Mouse (Mus musculus) layer of hippocampus, adult 9-10 months (tissue): ENCODE data around the gene Dscam.
A peak's percentile ranks its signal among the peaks of the same experiment; 100 is the strongest.

Source experiments
- DNase-seq: peaks from one replicate; pipeline ENCODE4 v3.0.0; 2022; ENCODE audit warnings: low spot score

Dscam gene

GRCm38 (mm10) chr16:96721241-96721640 lies 449.3 kb downstream of the Dscam start:
- DNase-seq: no peak

GRCm38 (mm10) chr16:96720666-96721065 lies 449.9 kb downstream of the Dscam start:
- DNase-seq: no peak

DNA sequence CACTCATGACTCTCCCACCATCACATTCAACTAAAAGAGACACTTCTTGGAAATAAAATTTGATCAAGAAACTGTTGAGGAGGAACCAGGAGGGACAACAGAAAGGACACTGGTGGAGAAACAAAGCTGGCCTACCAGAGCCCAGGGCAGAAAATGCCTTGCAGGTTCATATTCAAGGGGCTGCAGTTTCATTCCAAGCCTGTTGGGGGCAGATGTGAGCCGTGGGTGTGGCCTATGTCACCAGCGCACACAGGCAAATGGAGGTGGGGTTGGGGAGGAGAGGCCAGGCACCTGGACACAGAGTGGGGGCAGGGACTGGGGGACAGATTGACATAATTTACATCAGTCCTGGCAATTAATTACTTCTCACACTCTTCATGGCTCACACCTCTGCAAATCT lies 452.3 kb downstream of the Dscam start:
- DNase-seq: no peak

- DNase-seq: no peak
Measured at GRCm38 (mm10) chr16:96716633-96717032, 453.9 kb downstream of the Dscam start.

- DNase-seq: no peak
Measured at GRCm38 (mm10) chr16:96711935-96712334, 458.6 kb downstream of the Dscam start.

- DNase-seq: no peak
Measured at GRCm38 (mm10) chr16:96700551-96700950, 470.0 kb downstream of the Dscam start.

GRCm38 (mm10) chr16:96695882-96696281 lies 474.7 kb downstream of the Dscam start:
- no peak for DNase-seq

GRCm38 (mm10) chr16:96691576-96691975 lies 479.0 kb downstream of the Dscam start:
- DNase-seq: no peak

- DNase-seq: no peak
Measured at GRCm38 (mm10) chr16:96690052-96690451, 480.5 kb downstream of the Dscam start.

GRCm38 (mm10) chr16:96689419-96689818 lies 481.1 kb downstream of the Dscam start:
- no peak for DNase-seq

DNA sequence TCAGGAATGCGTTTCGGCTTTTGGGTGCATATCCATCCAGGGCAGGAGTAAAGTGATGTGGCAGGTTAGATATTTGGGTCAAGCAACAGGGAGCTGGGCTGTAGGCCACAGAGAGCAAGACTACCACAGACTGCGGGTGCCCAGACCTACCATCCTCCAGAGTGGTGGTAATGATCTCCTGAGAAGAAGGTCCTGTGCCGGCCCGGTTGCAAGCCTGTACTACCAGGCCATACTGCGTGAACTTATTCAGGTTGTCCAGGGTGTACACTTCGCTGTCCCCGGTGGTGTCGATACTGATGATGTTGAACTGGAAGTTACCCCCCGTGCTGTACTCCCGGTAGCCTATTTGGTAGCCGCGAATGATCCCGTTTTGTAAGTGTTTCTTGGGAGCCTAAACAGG lies 485.5 kb downstream of the Dscam start:
- DNase-seq: no peak

DNA sequence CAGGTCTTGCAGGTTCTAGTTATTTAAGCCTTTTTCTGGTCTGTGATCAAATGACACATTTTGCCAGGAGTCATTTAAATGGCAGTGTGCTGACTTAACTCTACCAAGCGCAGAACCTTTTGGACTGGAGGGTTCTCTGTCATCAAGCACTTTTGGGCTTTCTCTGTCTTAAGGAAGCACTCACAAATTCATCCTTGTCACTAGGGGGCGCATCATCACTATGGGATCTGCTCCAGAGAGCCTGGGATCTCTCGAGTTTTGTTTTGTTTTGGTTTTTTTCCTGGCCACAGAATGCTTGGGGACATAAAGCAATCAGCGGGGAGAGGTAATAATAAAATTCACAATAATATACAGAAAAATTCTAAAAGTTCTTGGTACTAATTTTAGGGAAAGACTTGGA lies 486.0 kb downstream of the Dscam start:
- DNase-seq: peak; percentile 48

GRCm38 (mm10) chr16:96682289-96682972 lies 488.1 kb downstream of the Dscam start:
- DNase-seq: no peak

GRCm38 (mm10) chr16:96679981-96680380 lies 490.6 kb downstream of the Dscam start:
- no peak for DNase-seq

DNA sequence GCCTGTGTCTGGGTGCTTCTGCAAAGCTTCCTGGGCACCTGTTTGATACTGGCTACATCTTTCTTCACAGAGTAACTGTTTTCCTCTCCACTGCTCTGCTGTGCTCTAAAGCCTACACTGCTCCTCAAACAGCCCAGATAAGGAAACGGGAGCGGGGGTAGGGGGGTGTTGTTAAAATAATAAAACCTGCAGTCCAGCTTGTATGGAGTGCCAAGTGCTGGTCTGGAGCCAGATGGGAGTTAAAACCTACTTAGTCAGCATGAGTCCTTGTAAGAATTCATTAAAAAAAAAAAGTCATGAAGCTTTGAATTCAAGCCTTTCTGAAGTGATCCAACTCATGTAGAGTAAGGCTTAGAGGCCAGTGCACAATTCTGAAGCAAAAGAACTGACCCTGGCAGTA lies 493.1 kb downstream of the Dscam start:
- DNase-seq: no peak

GRCm38 (mm10) chr16:96676663-96677062 lies 493.9 kb downstream of the Dscam start:
- DNase-seq: no peak

DNA sequence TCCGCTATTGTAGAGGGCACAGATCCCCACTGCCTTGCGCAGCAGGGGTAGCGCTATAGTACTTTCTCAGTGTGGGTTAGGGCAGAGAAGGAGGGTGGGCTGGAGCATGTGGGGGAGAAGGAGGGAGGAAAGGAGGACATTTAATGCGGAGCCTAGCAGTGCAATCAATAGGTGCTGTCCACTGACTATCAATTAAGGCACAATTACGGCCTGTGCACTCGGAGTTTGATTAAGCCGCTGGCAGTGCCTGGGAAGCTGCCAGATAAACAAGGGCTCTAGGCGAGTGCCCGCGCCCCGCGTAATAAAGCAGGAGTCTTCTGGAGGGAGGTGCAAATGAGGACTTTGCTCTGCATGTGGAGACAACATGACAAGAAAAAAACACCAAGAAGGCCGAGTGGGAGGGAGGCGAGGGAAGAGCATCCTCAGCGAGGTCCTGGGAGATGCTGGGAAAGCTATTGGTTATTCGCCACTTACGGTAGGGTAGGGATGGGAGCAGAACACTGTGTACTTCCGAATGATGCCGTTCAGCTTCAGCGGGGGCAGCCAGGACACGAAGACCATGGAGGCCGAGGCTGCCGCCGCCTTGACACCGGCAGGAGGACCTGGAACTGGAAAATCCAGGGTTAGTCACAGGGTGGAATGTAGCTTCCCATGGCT lies 497.2 kb downstream of the Dscam start:
- no peak for DNase-seq

GRCm38 (mm10) chr16:96671603-96672374 lies 498.8 kb downstream of the Dscam start:
- DNase-seq: no peak

DNA sequence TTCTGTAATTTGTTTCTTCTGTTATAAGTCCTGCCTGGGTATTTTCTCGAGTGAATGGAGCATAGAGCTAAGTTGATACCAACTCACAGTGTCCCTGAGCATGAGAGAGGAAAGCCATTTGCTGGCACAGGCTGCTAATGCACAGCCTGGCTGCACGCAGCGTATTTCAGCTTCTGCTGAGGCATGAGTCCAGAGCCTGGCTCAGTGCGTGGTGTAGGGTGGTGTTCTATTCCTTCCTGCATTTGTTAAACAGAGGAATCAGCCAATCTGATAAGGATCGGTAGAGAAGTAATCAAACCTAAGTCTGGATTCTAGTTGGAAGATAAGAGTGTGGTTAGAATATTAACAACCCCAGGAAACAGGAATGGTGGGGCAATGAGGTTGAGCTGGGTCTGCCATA lies 500.8 kb downstream of the Dscam start:
- DNase-seq: no peak

- DNase-seq: no peak
Measured at GRCm38 (mm10) chr16:96668478-96668877, 502.1 kb downstream of the Dscam start.

DNA sequence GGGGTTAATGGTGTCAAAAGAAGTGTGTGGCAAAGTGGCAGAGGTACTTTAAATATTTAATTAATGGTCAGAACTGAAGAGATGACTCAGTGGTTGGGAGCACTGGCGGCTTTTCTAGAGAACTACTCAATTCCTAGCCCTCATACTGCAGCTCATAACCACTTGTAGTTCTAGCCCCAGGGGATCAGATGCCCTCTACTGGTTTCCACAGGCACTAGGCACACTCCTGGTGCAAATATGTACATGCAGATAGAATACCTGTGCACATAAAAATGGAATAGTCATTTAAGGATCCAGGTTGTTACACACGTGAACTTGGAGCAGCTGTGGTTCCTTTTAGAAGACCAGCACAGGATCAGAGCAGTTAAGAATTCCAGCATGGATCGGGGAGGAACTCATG lies 509.5 kb downstream of the Dscam start:
- DNase-seq: no peak

DNA sequence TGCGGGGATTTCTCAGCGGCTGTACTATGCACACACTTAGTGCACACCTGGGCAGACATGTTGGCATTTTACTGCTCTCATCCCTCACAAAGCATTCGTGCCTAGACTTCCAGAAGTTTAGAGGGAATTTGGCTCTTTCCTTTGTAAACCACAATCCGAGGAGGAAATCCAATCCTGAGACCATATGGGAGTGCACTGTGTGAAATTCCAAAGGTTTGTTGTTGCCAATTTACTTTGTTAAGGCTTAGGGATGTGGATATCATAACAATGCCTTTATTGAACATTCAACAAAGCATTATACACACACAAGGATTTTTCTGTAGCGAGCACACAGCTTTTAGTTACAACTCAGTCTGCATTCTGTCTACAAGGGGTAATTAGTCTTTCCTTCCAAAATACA lies 511.3 kb downstream of the Dscam start:
- no peak for DNase-seq

- no peak for DNase-seq
Measured at GRCm38 (mm10) chr16:96655548-96655947, 515.0 kb downstream of the Dscam start.
